Mouse (Mus musculus) cerebellum, adult 2 months (tissue): ENCODE data around the gene Srp9.

Experiments used
- CTCF ChIP-seq: fragments of 200-500 bp; IDR thresholded peaks from 2 replicates; pipeline ENCODE4 v1.5.1; 2011; ENCODE audit warnings: low read depth, mild to moderate bottlenecking, control low read depth, low read length, moderate library complexity, borderline replicate concordance; ENCODE audit not compliant: insufficient read depth
- POLR2A ChIP-seq: fragments of 200-500 bp; IDR thresholded peaks from 2 replicates; pipeline ENCODE4 v1.6.1; 2011; ENCODE audit warnings: low read length, control low read depth, borderline replicate concordance; ENCODE audit not compliant: insufficient read depth

DNA sequence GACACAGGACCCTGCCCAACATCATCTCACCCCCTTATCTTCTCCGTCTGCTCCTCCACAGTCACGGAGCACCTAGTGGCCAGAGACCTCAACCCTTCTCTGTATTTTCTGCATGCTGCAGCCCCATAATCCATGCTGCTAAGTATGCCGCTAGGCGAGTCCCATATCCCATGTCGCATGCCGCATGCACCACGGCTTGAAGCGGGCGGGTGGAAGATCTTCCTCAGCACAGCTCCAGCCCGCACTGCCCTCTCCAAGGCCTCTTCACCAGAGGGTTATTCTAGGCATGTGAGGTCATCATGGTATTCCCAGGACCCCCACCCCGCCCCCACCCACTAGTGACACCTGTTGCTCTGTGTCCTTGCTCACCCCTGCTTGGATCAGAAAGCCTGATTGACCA, 11.4 kb upstream of the Srp9 start:
- TF ChIP-seq CTCF: no peak
- TF ChIP-seq POLR2A: no peak
